Mouse (Mus musculus): ENCODE results near the gene Fxyd4. TPM values are rescaled to one million over a fixed set of nuclear protein-coding genes. Genes with fewer than 3 reads are reported as not detected.

Gene Fxyd4
- polyA plus RNA-seq, 1 experiment = 0.17 TPM

DNA sequence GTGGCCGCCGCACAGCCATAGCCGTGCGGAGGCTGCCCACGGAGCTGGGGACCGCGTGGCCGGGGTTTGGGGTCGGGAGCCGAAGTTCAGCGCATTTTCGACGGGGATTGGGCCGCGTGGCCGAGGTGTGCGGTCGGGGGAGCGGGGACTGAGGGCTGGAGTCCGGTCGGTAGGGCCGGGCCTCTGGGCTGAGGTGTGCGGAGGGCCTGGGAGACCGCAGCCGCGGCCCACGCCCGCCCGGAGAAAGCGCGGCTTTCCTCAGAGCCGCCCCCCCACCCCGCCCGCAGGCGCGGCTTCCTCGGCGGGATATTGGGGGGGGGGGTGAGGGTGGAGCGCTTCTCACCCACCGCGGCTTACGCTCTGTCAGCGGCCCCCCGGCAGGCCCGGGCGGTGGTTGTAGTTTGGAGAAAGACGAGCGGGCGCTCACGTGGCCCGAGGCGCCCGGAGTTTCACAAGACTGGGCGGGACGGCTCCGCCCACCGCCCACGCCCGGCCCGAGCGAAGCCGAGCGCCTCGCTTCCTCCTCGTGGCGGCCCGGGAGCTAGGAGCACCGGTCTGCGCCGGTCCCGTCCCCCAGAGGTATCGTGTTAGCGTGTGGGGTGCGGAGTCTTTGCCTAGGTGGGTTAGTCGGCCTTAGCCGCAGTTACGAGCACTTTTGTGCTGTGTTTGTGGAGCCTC, 30.1 kb downstream of the Fxyd4 start:
- no peak for TF ChIP-seq CTCF (IDR thresholded peaks at IDR 0.05; ENCODE audit: extremely low read depth, insufficient read depth, low read length)
- TF ChIP-seq POLR2A (IDR thresholded peaks at IDR 0.05; ENCODE audit: extremely low read depth, insufficient read depth, low read length) = no peak
- Histone ChIP-seq H3K4me3 (ENCODE audit: insufficient read depth, low read length) (peak overlapping the region; percentile 65), H3K4me1 (ENCODE audit: control insufficient read depth, insufficient read depth, low read length) (peaks cover 4% of the 10 kb centered on the region; the same call in 1 of the 2 replicates), H3K27ac (ENCODE audit: insufficient read depth, low read length) (peak overlapping the region; percentile 42)

DNA sequence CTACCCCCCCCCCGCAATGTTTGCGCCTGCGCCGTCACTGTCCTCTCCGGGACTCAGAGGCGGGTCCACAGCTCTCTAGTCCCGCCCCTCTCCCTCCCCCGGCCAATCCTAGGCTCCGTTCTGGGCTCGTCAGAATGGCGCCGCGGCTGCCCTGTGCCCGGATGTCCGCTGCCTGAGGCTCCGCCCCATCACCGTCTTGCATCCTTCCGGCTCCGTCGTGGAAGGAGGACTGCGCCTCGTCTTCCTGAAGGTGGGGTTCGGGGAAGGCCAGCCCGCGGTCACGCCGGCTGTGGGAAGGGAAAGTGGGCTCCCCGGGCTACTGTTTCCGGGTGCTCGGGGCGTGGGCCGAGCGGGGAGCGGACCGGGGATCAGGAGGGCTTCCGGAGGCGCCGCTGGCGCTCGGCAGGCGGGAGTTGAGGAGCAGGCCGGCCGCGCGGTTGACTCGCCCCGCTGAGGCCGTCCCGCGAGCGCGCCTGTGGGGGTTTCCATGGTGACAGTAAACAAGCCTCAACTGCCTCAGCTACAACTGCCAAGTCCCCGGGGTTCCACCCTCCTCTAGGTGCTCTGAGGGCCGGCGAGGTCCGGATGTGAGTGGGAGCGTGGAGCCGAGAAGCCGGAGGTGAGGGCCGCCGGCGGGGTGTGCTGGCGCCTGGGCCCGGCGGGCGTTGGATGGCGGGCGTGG, 30.8 kb downstream of the Fxyd4 start:
- peaks cover 4% of the 10 kb centered on the region; the same call in 1 of the 2 replicates for H3K4me1 ChIP-seq (ENCODE audit: control insufficient read depth, insufficient read depth, low read length)
- H3K27ac ChIP-seq (ENCODE audit: insufficient read depth, low read length) = peak overlapping the region; percentile 42
- no peak for TF ChIP-seq CTCF (IDR thresholded peaks at IDR 0.05; ENCODE audit: extremely low read depth, insufficient read depth, low read length)
- peak; percentile 93 for TF ChIP-seq POLR2A (IDR thresholded peaks at IDR 0.05; ENCODE audit: extremely low read depth, insufficient read depth, low read length)

DNA sequence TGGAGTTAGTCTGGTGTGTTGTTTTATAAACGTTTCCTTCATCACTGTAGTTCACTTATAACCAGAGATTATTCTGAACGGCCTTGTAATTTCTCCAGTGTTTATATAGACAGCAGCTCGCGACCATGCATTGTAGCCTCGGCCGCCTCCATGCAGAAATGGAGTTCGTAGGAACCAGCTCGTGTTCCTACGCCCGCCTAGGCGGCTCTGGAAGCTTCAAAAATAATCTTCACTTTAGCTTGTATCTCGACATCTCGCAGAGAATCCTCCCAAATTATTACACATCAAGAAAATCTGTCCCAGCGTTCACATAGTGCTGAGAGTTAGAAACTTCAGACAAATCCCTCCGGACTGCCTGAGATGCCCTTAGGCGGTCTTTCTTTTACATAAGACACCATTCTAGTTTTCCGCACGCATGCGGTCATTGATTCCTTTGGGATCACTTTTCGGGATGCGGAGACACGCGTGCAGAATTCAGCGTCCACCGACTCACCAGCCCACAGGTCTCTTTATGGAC, 31.4 kb downstream of the Fxyd4 start:
- peaks cover 4% of the 10 kb centered on the region; the same call in 1 of the 2 replicates for H3K4me1 ChIP-seq (ENCODE audit: control insufficient read depth, insufficient read depth, low read length)
- TF ChIP-seq POLR2A (IDR thresholded peaks at IDR 0.05; ENCODE audit: extremely low read depth, insufficient read depth, low read length) = 0 out of 2 replicates have a peak, but pooled peaks have one; percentile 35
- TF ChIP-seq CTCF (IDR thresholded peaks at IDR 0.05; ENCODE audit: extremely low read depth, insufficient read depth, low read length) = no peak
- H3K4me3 ChIP-seq (ENCODE audit: insufficient read depth, low read length) = peak overlapping the region; percentile 65
- peak overlapping the region; percentile 77 for H3K27ac ChIP-seq (ENCODE audit: insufficient read depth, low read length)

More for the DNA sequence above, 30.8 kb downstream of the Fxyd4 start:
- H3K4me3 ChIP-seq (ENCODE audit: insufficient read depth, low read length) = peak overlapping the region; percentile 65

DNA sequence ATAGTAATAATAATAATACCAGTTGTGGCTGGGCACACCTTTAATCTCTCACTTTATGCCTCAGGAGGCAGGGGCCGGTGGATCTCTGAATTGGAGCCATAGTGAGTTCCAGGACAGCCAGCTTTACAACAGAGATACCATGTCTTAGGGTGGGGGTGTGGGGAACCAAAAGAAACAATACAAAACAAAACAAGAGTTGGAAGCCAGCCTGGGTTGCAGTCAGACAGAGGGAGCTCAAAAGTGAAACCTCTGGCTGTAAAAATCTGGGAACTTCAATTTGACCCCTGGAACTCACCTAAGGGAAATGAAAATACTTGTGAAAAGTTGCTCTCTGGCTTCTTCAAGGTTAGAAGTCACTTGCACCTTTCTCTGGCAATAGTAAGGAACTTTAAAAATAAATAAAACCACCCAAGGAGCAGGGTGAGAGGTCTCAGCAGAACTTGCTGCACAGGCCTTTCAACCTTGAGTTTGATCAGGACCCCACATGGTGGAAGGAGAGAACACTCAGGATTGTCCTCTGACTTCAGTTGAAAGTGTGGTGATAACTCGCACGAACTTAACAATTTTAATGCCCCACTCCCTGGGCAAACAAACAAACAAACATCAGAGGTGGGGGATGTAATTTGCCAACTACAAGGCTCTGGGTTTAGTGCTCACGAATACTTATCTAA, 32.1 kb downstream of the Fxyd4 start:
- Histone ChIP-seq H3K4me3 (ENCODE audit: insufficient read depth, low read length) (peak overlapping the region; percentile 65; the same call in 1 of the 2 replicates), H3K4me1 (ENCODE audit: control insufficient read depth, insufficient read depth, low read length) (peaks cover 4% of the 10 kb centered on the region; the same call in 1 of the 2 replicates), H3K27ac (ENCODE audit: insufficient read depth, low read length) (no peak overlapping the region)
- no peak for TF ChIP-seq POLR2A (IDR thresholded peaks at IDR 0.05; ENCODE audit: extremely low read depth, insufficient read depth, low read length)
- no peak for TF ChIP-seq CTCF (IDR thresholded peaks at IDR 0.05; ENCODE audit: extremely low read depth, insufficient read depth, low read length)

- Histone ChIP-seq H3K4me1 (ENCODE audit: control insufficient read depth, insufficient read depth, low read length) (peaks cover 2% of the 10 kb centered on the region; the same call in 1 of the 2 replicates), H3K27ac (ENCODE audit: insufficient read depth, low read length) (no peak overlapping the region), H3K4me3 (ENCODE audit: insufficient read depth, low read length) (no peak overlapping the region)
- TF ChIP-seq POLR2A (IDR thresholded peaks at IDR 0.05; ENCODE audit: extremely low read depth, insufficient read depth, low read length) (no peak), CTCF (IDR thresholded peaks at IDR 0.05; ENCODE audit: extremely low read depth, insufficient read depth, low read length) (no peak)
Measured at GRCm38 (mm10) chr6:117903836-117904235, 33.7 kb downstream of the Fxyd4 start.

DNA sequence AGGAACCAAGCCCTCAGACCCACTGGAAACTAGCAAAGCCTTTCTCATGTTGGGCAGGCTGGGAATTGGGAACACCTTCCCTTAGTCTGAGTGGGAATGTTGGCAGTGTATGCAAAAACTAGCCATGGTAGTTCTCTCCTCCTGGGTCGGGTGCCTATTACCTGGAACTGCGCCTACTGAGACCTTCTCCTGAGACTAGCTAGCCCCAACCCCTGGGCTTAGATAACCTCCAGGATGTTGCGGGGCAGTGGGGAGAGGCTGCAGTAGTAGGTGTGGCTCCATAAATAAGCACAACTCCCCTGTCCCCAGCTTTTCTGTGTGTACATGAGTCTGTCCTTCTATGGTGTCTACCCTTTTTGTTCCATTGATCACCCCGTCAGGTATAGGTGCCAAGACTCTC, 34.9 kb downstream of the Fxyd4 start:
- TF ChIP-seq CTCF (IDR thresholded peaks at IDR 0.05; ENCODE audit: extremely low read depth, insufficient read depth, low read length) = no peak
- TF ChIP-seq POLR2A (IDR thresholded peaks at IDR 0.05; ENCODE audit: extremely low read depth, insufficient read depth, low read length) = no peak
- H3K27ac ChIP-seq (ENCODE audit: insufficient read depth, low read length) = no peak overlapping the region
- no peaks in the 10 kb centered on the region for H3K4me1 ChIP-seq (ENCODE audit: control insufficient read depth, insufficient read depth, low read length)
- no peak overlapping the region for H3K4me3 ChIP-seq (ENCODE audit: insufficient read depth, low read length)

- TF ChIP-seq CTCF (IDR thresholded peaks at IDR 0.05; ENCODE audit: extremely low read depth, insufficient read depth, low read length) = no peak
- no peak for TF ChIP-seq POLR2A (IDR thresholded peaks at IDR 0.05; ENCODE audit: extremely low read depth, insufficient read depth, low read length)
- no peak overlapping the region for H3K27ac ChIP-seq (ENCODE audit: insufficient read depth, low read length)
- no peaks in the 10 kb centered on the region for H3K4me1 ChIP-seq (ENCODE audit: control insufficient read depth, insufficient read depth, low read length)
- no peak overlapping the region for H3K4me3 ChIP-seq (ENCODE audit: insufficient read depth, low read length)
Measured at GRCm38 (mm10) chr6:117901510-117902402, 35.7 kb downstream of the Fxyd4 start.

- H3K27ac ChIP-seq (ENCODE audit: insufficient read depth, low read length) = no peak within 1 kb of the TSS
Measured at GRCm38 (mm10) chr6:117900126-117901080, 37.1 kb downstream of the Fxyd4 start, which contains the start of gene Hnrnpf. Hnrnpf (plus strand) TSS chr6:117900324.

More at GRCm38 (mm10) chr6:117900126-117901080, 37.1 kb downstream of the Fxyd4 start, which contains the start of gene Hnrnpf:
- TF ChIP-seq POLR2A (IDR thresholded peaks at IDR 0.05; ENCODE audit: extremely low read depth, insufficient read depth, low read length) (no peak), CTCF (IDR thresholded peaks at IDR 0.05; ENCODE audit: extremely low read depth, insufficient read depth, low read length) (no peak)
- Histone ChIP-seq H3K4me1 (ENCODE audit: control insufficient read depth, insufficient read depth, low read length) (no peaks in the 10 kb centered on the region), H3K4me3 (ENCODE audit: insufficient read depth, low read length) (no peak within 1 kb of the TSS)
